16 mouse cellular contexts compared by ENCODE assay signal in the genomic region with DNA sequence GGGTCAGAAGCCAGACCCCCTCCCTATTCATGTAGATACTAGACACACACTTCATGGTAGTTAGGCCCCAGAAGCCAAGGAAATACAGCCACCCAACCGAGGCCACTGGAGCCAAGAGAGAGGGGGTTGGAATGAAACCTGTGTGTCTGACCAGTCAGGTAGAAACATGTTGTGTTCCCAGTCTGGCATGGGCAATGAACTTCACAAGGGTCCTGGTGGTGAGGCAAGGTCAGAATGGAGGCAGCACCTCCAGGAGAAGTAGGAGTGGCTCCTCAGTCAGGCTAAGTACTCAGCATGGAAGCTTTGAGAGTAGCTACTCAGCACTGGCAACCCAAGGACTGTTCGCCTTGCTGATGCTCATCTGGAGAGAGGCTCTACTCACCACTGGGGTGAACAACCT. TPM values are rescaled to one million over a fixed set of nuclear protein-coding genes. Genes with fewer than 3 reads are reported as not detected.
DNase-seq lines count a peak whose midpoint lies in the region; ATAC-seq and TF ChIP-seq lines count a peak whose summit lies in the region.
"Had no signal": no experiment of that assay in that cellular context is flagged by ENCODE, and none has a peak within 500 bp of the region (broad histone marks: within the 10 kb centered on the region; RNA-seq: fewer than 3 reads in every experiment).

No protein-coding gene starts in this region.

- no peak overlapping the region for H3K4me3 ChIP-seq in gastrocnemius, adult 2 months
- H3K4me3 ChIP-seq in kidney, postnatal 0 days (replicated peaks; ENCODE audit: low read depth, low read length), result no peak overlapping the region
- no peak overlapping the region for H3K4me3 ChIP-seq in ES-E14 (ENCODE audit: insufficient read depth in 1 of 2, low read depth in 1 of 2, low read length in 2 of 2, poor library complexity in 1 of 2, severe bottlenecking in 1 of 2)
- no peak overlapping the region for H3K4me3 ChIP-seq in liver, embryonic 16.5 days (ENCODE audit: low read depth, low read length)
- no peak overlapping the region for H3K4me3 ChIP-seq in midbrain, embryonic 16.5 days (ENCODE audit: low read depth, low read length)
- H3K4me3 ChIP-seq: embryonic facial prominence, embryonic 12.5 days; neural tube, embryonic 15.5 days had no signal

- in situ Hi-C loops in ES-E14 (cut with MboI; ENCODE audit: low sequenced_read_pairs in 2 of 2, unreplicated experiment in 2 of 2), result no loop called here

- peaks cover 53% of the 10 kb centered on the region for H3K4me1 ChIP-seq in kidney, postnatal 0 days (replicated peaks; ENCODE audit: insufficient read depth, low read length)
- H3K4me1 ChIP-seq in ES-E14 (ENCODE audit: control insufficient read depth in 2 of 2, insufficient read depth in 2 of 2, low read length in 2 of 2, poor library complexity in 1 of 2), result peaks cover 17 to 47% of the 10 kb centered on the region in 2 experiments
- peaks cover 72% of the 10 kb centered on the region for H3K4me1 ChIP-seq in liver, embryonic 16.5 days (ENCODE audit: control insufficient read depth, low read depth, low read length)
- H3K4me1 ChIP-seq in midbrain, embryonic 16.5 days (ENCODE audit: control insufficient read depth, insufficient read depth, low read length), result peaks cover 7% of the 10 kb centered on the region; the same call in 1 of the 2 replicates

- intact Hi-C loops in gastrocnemius, adult 2 months (cut with DNase I), result no loop called here
- intact Hi-C loops in left cerebral cortex, postnatal 4 days (cut with DNase I), result no loop called here

- 55% methylated on average over 2 of the region's 2 CpGs for WGBS in kidney, postnatal 0 days
- 65% methylated on average over 2 of the region's 2 CpGs for WGBS in liver, embryonic 16.5 days (ENCODE audit: insufficient replicate concordance)
- WGBS in midbrain, embryonic 16.5 days, result 71% methylated on average over 2 of the region's 2 CpGs

- H3K27ac ChIP-seq in gastrocnemius, adult 2 months, result peak overlapping the region; percentile 24
- H3K27ac ChIP-seq in kidney, postnatal 0 days, result peak overlapping the region; percentile 75
- H3K27ac ChIP-seq in ES-E14 (ENCODE audit: insufficient read depth, low read depth, low read length, poor library complexity, severe bottlenecking), result peak overlapping the region; percentile 10; the same call in 1 of the 2 replicates
- H3K27ac ChIP-seq in liver, embryonic 16.5 days (ENCODE audit: low read length), result peak overlapping the region; percentile 29; the same call in 1 of the 2 replicates
- no peak overlapping the region for H3K27ac ChIP-seq in midbrain, embryonic 16.5 days (ENCODE audit: low read length)
- H3K27ac ChIP-seq: embryonic facial prominence, embryonic 12.5 days; neural tube, embryonic 15.5 days had no signal

- no peak for ATAC-seq in kidney, postnatal 0 days (replicated peaks; ENCODE audit: low FRiP score, low read depth)
- no peak for ATAC-seq in liver, embryonic 16.5 days (ENCODE audit: low read depth)
- no peak for ATAC-seq in midbrain, embryonic 16.5 days
- ATAC-seq: activated CD4-positive, CD25-positive, alpha-beta regulatory T cell, adult 4 months; forebrain, embryonic 16.5 days had no signal

- 0 out of 2 replicates have a peak, but pooled peaks cover 3% of the 10 kb centered on the region for H3K36me3 ChIP-seq in kidney, postnatal 0 days (ENCODE audit: insufficient read depth, low read length)
- peaks cover 12% of the 10 kb centered on the region for H3K36me3 ChIP-seq in ES-E14 (ENCODE audit: control insufficient read depth, insufficient read depth, low read length, poor library complexity, severe bottlenecking)
- H3K36me3 ChIP-seq in liver, embryonic 16.5 days (ENCODE audit: control insufficient read depth, insufficient read depth), result peaks cover 6% of the 10 kb centered on the region
- no peaks in the 10 kb centered on the region for H3K36me3 ChIP-seq in midbrain, embryonic 16.5 days (ENCODE audit: control insufficient read depth, insufficient read depth, low read length)
- H3K36me3 ChIP-seq: embryonic facial prominence, embryonic 12.5 days had no signal

- H3K9me3 ChIP-seq in kidney, postnatal 0 days (replicated peaks; ENCODE audit: low read length), result no peaks in the 10 kb centered on the region
- no peaks in the 10 kb centered on the region for H3K9me3 ChIP-seq in ES-E14 (ENCODE audit: control insufficient read depth, insufficient read depth, low read depth, low read length)
- H3K9me3 ChIP-seq in liver, embryonic 16.5 days (replicated peaks; ENCODE audit: control insufficient read depth, low read length), result no peaks in the 10 kb centered on the region
- no peaks in the 10 kb centered on the region for H3K9me3 ChIP-seq in midbrain, embryonic 16.5 days (replicated peaks; ENCODE audit: control insufficient read depth, low read length, poor library complexity, severe bottlenecking)
- H3K9me3 ChIP-seq: embryonic facial prominence, embryonic 12.5 days; neural tube, embryonic 15.5 days had no signal

- TF ChIP-seq CTCF in gastrocnemius, adult 2 months (IDR thresholded peaks at IDR 0.05), result no peak
- no peak for TF ChIP-seq CTCF in kidney, postnatal 0 days (IDR thresholded peaks at IDR 0.05; ENCODE audit: low read depth)

- no peak for DNase-seq in gastrocnemius, adult 2 months
- no peak for DNase-seq in gastrocnemius, adult 18-20 months (ENCODE audit: low spot score)
- no peak for DNase-seq in kidney, postnatal 0 days (ENCODE audit: low spot score)
- DNase-seq in kidney, adult 18-20 months, result no peak
- no peak for DNase-seq in ES-E14 (ENCODE audit: low read depth, low spot score)
- DNase-seq in left cerebral cortex, postnatal 4 days, result no peak
- DNase-seq: B cell, adult 2 months; cerebellum, adult 9-10 months; heart, postnatal 4 days; lung, postnatal 4 days had no signal

- no peak overlapping the region for H3K9ac ChIP-seq in kidney, postnatal 0 days (ENCODE audit: low read depth, low read length)
- no peak overlapping the region for H3K9ac ChIP-seq in ES-E14 (ENCODE audit: insufficient read depth, low read depth, low read length, poor library complexity, severe bottlenecking)
- no peak overlapping the region for H3K9ac ChIP-seq in liver, embryonic 16.5 days (ENCODE audit: low read depth, low read length)
- H3K9ac ChIP-seq in midbrain, embryonic 16.5 days (ENCODE audit: low read depth, low read length), result no peak overlapping the region
- H3K9ac ChIP-seq: embryonic facial prominence, embryonic 12.5 days; neural tube, embryonic 15.5 days had no signal

- no peaks in the 10 kb centered on the region for H3K27me3 ChIP-seq in kidney, postnatal 0 days (ENCODE audit: insufficient read depth, low read length)
- H3K27me3 ChIP-seq in liver, embryonic 16.5 days (ENCODE audit: control insufficient read depth, insufficient read depth, low read depth, low read length), result no peaks in the 10 kb centered on the region
- no peaks in the 10 kb centered on the region for H3K27me3 ChIP-seq in midbrain, embryonic 16.5 days (ENCODE audit: control insufficient read depth, insufficient read depth, low read depth, low read length)
- H3K27me3 ChIP-seq: embryonic facial prominence, embryonic 12.5 days; neural tube, embryonic 15.5 days had no signal

- H3K4me2 ChIP-seq in kidney, postnatal 0 days (ENCODE audit: low read length), result no peak overlapping the region
- H3K4me2 ChIP-seq in liver, embryonic 16.5 days (ENCODE audit: low read depth, low read length), result no peak overlapping the region
- H3K4me2 ChIP-seq in midbrain, embryonic 16.5 days (ENCODE audit: low read length), result no peak overlapping the region
- H3K4me2 ChIP-seq: embryonic facial prominence, embryonic 12.5 days; neural tube, embryonic 15.5 days had no signal

TF ChIP-seq in ES-E14, 5 proteins besides CTCF, POLR2A, EP300 and RAD21:
- TF ChIP-seq MAFK (IDR thresholded peaks at IDR 0.05; ENCODE audit: insufficient read depth, low read depth, low read length) (no peak), HCFC1 (IDR thresholded peaks at IDR 0.05; ENCODE audit: borderline replicate concordance, insufficient read depth, low read length) (no peak), ZC3H11A (IDR thresholded peaks at IDR 0.05; ENCODE audit: borderline replicate concordance, low read depth, low read length) (no peak), CHD2 (IDR thresholded peaks at IDR 0.05; ENCODE audit: low read depth, low read length) (no peak), ZNF384 (IDR thresholded peaks at IDR 0.05; ENCODE audit: low read depth, low read length) (no peak; the same call in 1 of the 2 replicates)

RNA-seq across cellular contexts. Expression of a gene that starts 12.4 kb away (rescaled TPM):
- 10 to 100 TPM; 37.4 to 57.4 TPM for total RNA-seq in gastrocnemius, adult 2 months (2021)
- total RNA-seq in gastrocnemius, adult 18-20 months (2021), result 10 to 100 TPM; 42.8 to 63.0 TPM
- 52.9 and 57.2 TPM in 2 replicates for polyA plus RNA-seq in kidney, postnatal 0 days (2015; fragmentation: Nextera tagmentation; extraction: Ambion mirVana)
- total RNA-seq in ES-E14 (2012; rRNA removed), result 146 and 152 TPM in 2 replicates
- polyA plus RNA-seq in liver, embryonic 16.5 days (2015; fragmentation: Nextera tagmentation; extraction: Ambion mirVana), result 19.7 and 21.9 TPM in 2 replicates
- 9.5 and 11.2 TPM in 2 replicates for polyA plus RNA-seq in midbrain, embryonic 16.5 days (2015; fragmentation: Nextera tagmentation; extraction: Ambion mirVana)
- 10 to 100 TPM; 59.5 to 63.4 TPM for total RNA-seq in left cerebral cortex, postnatal 4 days (2021)
